Mouse (Mus musculus) cerebellum, adult 2 months (tissue): ENCODE data around the gene Zfp462. TPM values are rescaled to one million over a fixed set of nuclear protein-coding genes. Genes with fewer than 3 reads are reported as not detected.
A peak's percentile ranks its signal among the peaks of the same experiment; 100 is the strongest.

Experiments
- DNase-seq, 2 experiments: peaks; one replicate each; pipeline ENCODE4 v3.0.0; 2021
- H3K27ac ChIP-seq: fragments of 200-500 bp; 2 replicates; pipeline ENCODE4 v1.5.1; 2012; ENCODE audit warnings: low read length, control low read depth, inconsistent platforms; ENCODE audit not compliant: insufficient read depth
- H3K27me3 ChIP-seq: fragments of 200-500 bp; 2 replicates; pipeline ENCODE4 v1.6.1; 2012; ENCODE audit warnings: inconsistent platforms, mild to moderate bottlenecking, low read length, moderate library complexity; ENCODE audit not compliant: control insufficient read depth, insufficient read depth
- H3K4me1 ChIP-seq: fragments of 200-500 bp; 2 replicates; pipeline ENCODE4 v1.6.1; 2011; ENCODE audit warnings: low read length; ENCODE audit not compliant: control insufficient read depth, insufficient read depth
- H3K4me3 ChIP-seq: fragments of 200-500 bp; replicated peaks from 2 replicates; pipeline ENCODE3; 2011; ENCODE audit warnings: mild to moderate bottlenecking, low read depth, low read length, control low read depth; ENCODE audit not compliant: insufficient read depth
- CTCF ChIP-seq: fragments of 200-500 bp; IDR thresholded peaks from 2 replicates; pipeline ENCODE4 v1.5.1; 2011; ENCODE audit warnings: low read depth, mild to moderate bottlenecking, control low read depth, low read length, moderate library complexity, borderline replicate concordance; ENCODE audit not compliant: insufficient read depth
- POLR2A ChIP-seq: fragments of 200-500 bp; IDR thresholded peaks from 2 replicates; pipeline ENCODE4 v1.6.1; 2011; ENCODE audit warnings: low read length, control low read depth, borderline replicate concordance; ENCODE audit not compliant: insufficient read depth
- WGBS: fragments of 180-500 bp; shearing (Covaris S2); methylation state at CpG from one replicate; pipeline ENCODE4 v1.1.7; 2018; 5-methylcytosine and 5-hydroxymethylcytosine counted together
- polyA plus RNA-seq: library from polyadenylated mRNA; depleted of rRNA; stranded (reverse); fragments of >200 nt; gene quantifications from 2 replicates; pipeline ENCODE4 v1.2.3, GENCODE M21; 2012

Zfp462 gene
- polyA plus RNA-seq, 1 experiment: 15.9 TPM

GRCm38 (mm10) chr4:55077133-55077889 is 132.5 kb downstream of the Zfp462 start:
- WGBS: 49% methylated on average over 11 of the region's 11 CpGs
- no peak overlapping the region for H3K27ac ChIP-seq
- peak; percentile 18 to 29 for DNase-seq
- no peaks in the 10 kb centered on the region for H3K27me3 ChIP-seq
- no peak overlapping the region for H3K4me3 ChIP-seq
- TF ChIP-seq CTCF (no peak), POLR2A (no peak)
- peaks cover 3% of the 10 kb centered on the region; the same call in 1 of the 2 replicates for H3K4me1 ChIP-seq

- TF ChIP-seq CTCF: no peak
- no peak for TF ChIP-seq POLR2A
- 84% methylated on average over 16 of the region's 16 CpGs for WGBS
- Histone ChIP-seq H3K27me3 (no peaks in the 10 kb centered on the region), H3K4me3 (no peak overlapping the region), H3K4me1 (no peaks in the 10 kb centered on the region; the same call in 1 of the 2 replicates), H3K27ac (no peak overlapping the region)
- no peak for DNase-seq
These were observed 133.3 kb downstream of the Zfp462 start for GRCm38 (mm10) chr4:55077902-55078716.

- no peaks in the 10 kb centered on the region; the same call in 1 of the 2 replicates for H3K4me1 ChIP-seq
- DNase-seq: no peak
- H3K27me3 ChIP-seq: no peaks in the 10 kb centered on the region
- H3K27ac ChIP-seq: no peak overlapping the region
- 89% methylated on average over 9 of the region's 9 CpGs for WGBS
- TF ChIP-seq POLR2A (no peak), CTCF (no peak)
- no peak overlapping the region for H3K4me3 ChIP-seq
These were observed 134.2 kb downstream of the Zfp462 start for GRCm38 (mm10) chr4:55079056-55079455.

- WGBS: 88% methylated on average over 6 of the region's 6 CpGs
- no peak for DNase-seq
- Histone ChIP-seq H3K27me3 (no peaks in the 10 kb centered on the region), H3K4me1 (no peaks in the 10 kb centered on the region), H3K4me3 (no peak overlapping the region), H3K27ac (no peak overlapping the region)
- TF ChIP-seq CTCF (no peak), POLR2A (no peak)
These were observed 139.3 kb downstream of the Zfp462 start for GRCm38 (mm10) chr4:55084080-55084688.

- Histone ChIP-seq H3K27me3 (no peaks in the 10 kb centered on the region), H3K27ac (no peak overlapping the region), H3K4me3 (no peak overlapping the region), H3K4me1 (no peaks in the 10 kb centered on the region)
- 94% methylated on average over 3 of the region's 3 CpGs for WGBS
- DNase-seq: no peak
- no peak for TF ChIP-seq POLR2A
- TF ChIP-seq CTCF: no peak
These were observed 143.3 kb downstream of the Zfp462 start for GRCm38 (mm10) chr4:55088153-55088552.

GRCm38 (mm10) chr4:55088922-55089321 is 144.1 kb downstream of the Zfp462 start:
- H3K27ac ChIP-seq: no peak overlapping the region
- TF ChIP-seq CTCF (no peak), POLR2A (no peak)
- WGBS: 55% methylated on average over 6 of the region's 6 CpGs

GRCm38 (mm10) chr4:55097157-55097556 is 152.3 kb downstream of the Zfp462 start:
- 58% methylated on average over 2 of the region's 2 CpGs for whole genome bisulfite sequencing

More at GRCm38 (mm10) chr4:55088922-55089321, 144.1 kb downstream of the Zfp462 start:
- Histone ChIP-seq H3K27me3 (no peaks in the 10 kb centered on the region), H3K4me3 (no peak overlapping the region), H3K4me1 (no peaks in the 10 kb centered on the region)
- no peak for DNase-seq

GRCm38 (mm10) chr4:55098366-55098765 is 153.5 kb downstream of the Zfp462 start:
- TF ChIP-seq CTCF (no peak), POLR2A (no peak)
- 87% methylated on average over 6 of the region's 6 CpGs for WGBS
- H3K27me3 ChIP-seq: no peaks in the 10 kb centered on the region
- no peak overlapping the region for H3K4me3 ChIP-seq
- no peaks in the 10 kb centered on the region for H3K4me1 ChIP-seq
- H3K27ac ChIP-seq: no peak overlapping the region
- DNase-seq: no peak

More at GRCm38 (mm10) chr4:55097157-55097556, 152.3 kb downstream of the Zfp462 start:
- Histone ChIP-seq H3K27me3 (no peaks in the 10 kb centered on the region), H3K27ac (no peak overlapping the region), H3K4me1 (no peaks in the 10 kb centered on the region), H3K4me3 (no peak overlapping the region)
- no peak for DNase-seq
- TF ChIP-seq POLR2A (no peak), CTCF (no peak)
